Comparison of ENCODE assay signal across 25 mouse cellular contexts in the genomic region with DNA sequence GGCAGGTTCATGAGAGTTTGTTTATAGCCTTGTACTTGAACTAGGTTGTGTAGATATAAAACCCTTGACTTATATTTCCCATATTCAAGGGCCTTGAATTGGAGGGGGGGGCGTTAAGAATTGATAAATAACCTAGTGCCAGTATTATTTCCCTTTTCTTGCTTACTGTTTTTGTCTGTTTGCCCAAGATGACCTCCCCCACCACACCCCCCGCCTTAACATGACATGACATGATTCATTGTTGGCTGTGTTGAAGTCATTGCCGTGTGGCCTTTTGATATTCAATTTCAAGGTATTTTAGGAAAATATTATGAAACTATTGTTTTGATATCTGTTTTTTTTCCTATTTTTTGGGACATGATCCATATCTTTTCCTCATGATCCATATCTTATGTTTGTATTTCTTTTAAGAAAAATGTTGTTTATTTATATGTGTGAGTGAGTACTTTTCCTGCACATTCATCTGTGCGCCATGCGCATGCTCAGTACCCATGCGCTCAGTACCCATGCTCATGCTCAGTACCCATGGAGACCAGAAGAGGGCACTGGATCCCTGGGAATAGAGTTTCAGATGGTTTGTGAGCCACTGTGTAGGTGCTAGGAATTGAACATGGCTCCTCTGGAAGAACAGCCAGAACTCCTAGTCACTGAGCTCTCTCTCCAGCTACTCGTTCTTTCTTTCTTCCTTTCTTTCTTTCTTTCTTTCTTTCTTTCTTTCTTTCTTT. TPM values are rescaled to one million over a fixed set of nuclear protein-coding genes. Genes with fewer than 3 reads are reported as not detected.
DNase-seq lines count a peak whose midpoint lies in the region; ATAC-seq and TF ChIP-seq lines count a peak whose summit lies in the region.
"Had no signal": no experiment of that assay in that cellular context is flagged by ENCODE, and none has a peak within 500 bp of the region (broad histone marks: within the 10 kb centered on the region; RNA-seq: fewer than 3 reads in every experiment).

No protein-coding gene starts in this region.

- H3K27me3 ChIP-seq in intestine, postnatal 0 days (replicated peaks; ENCODE audit: control insufficient read depth, insufficient read depth, low read length) = no peaks in the 10 kb centered on the region
- no peaks in the 10 kb centered on the region for H3K27me3 ChIP-seq in intestine, embryonic 15.5 days (replicated peaks)
- H3K27me3 ChIP-seq in E14TG2a.4 (ENCODE audit: insufficient read depth, low read length) = no peaks in the 10 kb centered on the region
- peaks cover 3% of the 10 kb centered on the region for H3K27me3 ChIP-seq in Patski
- H3K27me3 ChIP-seq: CH12.LX; forebrain, embryonic 15.5 days; hindbrain, embryonic 12.5 days had no signal

- no peak overlapping the region for H3K27ac ChIP-seq in intestine, postnatal 0 days (ENCODE audit: low read depth, low read length)
- H3K27ac ChIP-seq in intestine, embryonic 15.5 days = no peak overlapping the region
- H3K27ac ChIP-seq: forebrain, embryonic 15.5 days; heart, adult 2 months; hindbrain, embryonic 12.5 days; limb, embryonic 10.5 days had no signal

- H3K4me1 ChIP-seq in intestine, postnatal 0 days (replicated peaks; ENCODE audit: control insufficient read depth, insufficient read depth, low read length) = no peaks in the 10 kb centered on the region
- H3K4me1 ChIP-seq in intestine, embryonic 15.5 days (replicated peaks) = no peaks in the 10 kb centered on the region
- H3K4me1 ChIP-seq in E14TG2a.4 (replicated peaks; ENCODE audit: low read depth, low read length) = no peaks in the 10 kb centered on the region
- H3K4me1 ChIP-seq: forebrain, embryonic 15.5 days; limb, embryonic 10.5 days had no signal

- no peaks in the 10 kb centered on the region for H3K9me3 ChIP-seq in intestine, postnatal 0 days (ENCODE audit: control insufficient read depth)
- H3K9me3 ChIP-seq in intestine, embryonic 15.5 days = no peaks in the 10 kb centered on the region
- no peaks in the 10 kb centered on the region for H3K9me3 ChIP-seq in E14TG2a.4 (ENCODE audit: low read length)
- H3K9me3 ChIP-seq: forebrain, embryonic 15.5 days; hindbrain, embryonic 12.5 days; limb, embryonic 10.5 days had no signal

- 90% methylated on average over 7 of the region's 7 CpGs for WGBS in intestine, postnatal 0 days
- 89% methylated on average over 7 of the region's 7 CpGs for WGBS in intestine, embryonic 15.5 days

- DNase-seq in Patski (ENCODE audit: low read depth, low spot score) = no peak
- peak; percentile 43 to 54 for DNase-seq in adrenal gland, postnatal 36 days
- no peak for DNase-seq in frontal cortex, adult 2 months (ENCODE audit: extremely low spot score in 1 of 2, low spot score in 1 of 2)
- DNase-seq in frontal cortex, postnatal 14 days (ENCODE audit: low spot score in 2 of 2) = no peak
- DNase-seq: cerebellum, adult 18-20 months; cerebellum, postnatal 25 days; gastrocnemius, postnatal 36 days; heart, adult 2 months; kidney, adult 18-20 months; kidney, postnatal 4 days; layer of hippocampus, adult 9-11 months; liver; lung, adult 2 months; lung, postnatal 14 days; right cerebral cortex, postnatal 14 days; spleen, adult 18-20 months had no signal

- in situ Hi-C loops in Patski (cut with MboI; ENCODE audit: low pct_unique_long_range_greater_than_20kb) = no loop called here

- no peak overlapping the region for H3K4me3 ChIP-seq in intestine, postnatal 0 days (ENCODE audit: low read depth, low read length)
- no peak overlapping the region for H3K4me3 ChIP-seq in intestine, embryonic 15.5 days (replicated peaks)
- no peak overlapping the region for H3K4me3 ChIP-seq in E14TG2a.4 (replicated peaks; ENCODE audit: low read length)
- H3K4me3 ChIP-seq: forebrain, embryonic 15.5 days; heart, adult 2 months; hindbrain, embryonic 12.5 days; limb, embryonic 10.5 days had no signal

- no peaks in the 10 kb centered on the region for H3K36me3 ChIP-seq in intestine, postnatal 0 days (ENCODE audit: control insufficient read depth, insufficient read depth)
- H3K36me3 ChIP-seq in intestine, embryonic 15.5 days = no peaks in the 10 kb centered on the region
- H3K36me3 ChIP-seq in E14TG2a.4 (ENCODE audit: insufficient read depth, low read length) = no peaks in the 10 kb centered on the region
- H3K36me3 ChIP-seq: forebrain, embryonic 15.5 days; hindbrain, embryonic 12.5 days; limb, embryonic 10.5 days had no signal

- H3K9ac ChIP-seq in intestine, postnatal 0 days (ENCODE audit: low read depth, low read length) = no peak overlapping the region
- no peak overlapping the region for H3K9ac ChIP-seq in intestine, embryonic 15.5 days
- H3K9ac ChIP-seq: forebrain, embryonic 15.5 days; hindbrain, embryonic 12.5 days had no signal

- POLR2A ChIA-PET in Patski (lab: Charles Lee) = no interaction called here

- CTCF ChIA-PET in Patski (lab: Charles Lee) = no interaction called here

- no peak for ATAC-seq in intestine, postnatal 0 days
- no peak for ATAC-seq in intestine, embryonic 15.5 days
- no peak for ATAC-seq in Patski
- ATAC-seq: forebrain, embryonic 15.5 days had no signal

- H3K4me2 ChIP-seq in intestine, postnatal 0 days (replicated peaks; ENCODE audit: low read depth) = no peak overlapping the region
- H3K4me2 ChIP-seq in intestine, embryonic 15.5 days (replicated peaks) = no peak overlapping the region
- H3K4me2 ChIP-seq: forebrain, embryonic 15.5 days; hindbrain, embryonic 12.5 days; midbrain, embryonic 11.5 days had no signal

- TF ChIP-seq CTCF in intestine, postnatal 0 days (IDR thresholded peaks at IDR 0.05; ENCODE audit: low read depth) = peak; percentile 19; the same call in 1 of the 2 replicates
- TF ChIP-seq CTCF in E14TG2a.4 (conservative IDR thresholded peaks at IDR 0.05; ENCODE audit: low read length) = peak; percentile 35
- peak; percentile 8 for TF ChIP-seq CTCF in Patski (IDR thresholded peaks at IDR 0.05)

RNA-seq across cellular contexts. Expression of gene Unc79, which starts 11.6 kb away (rescaled TPM):
- polyA plus RNA-seq in intestine, postnatal 0 days (2015; fragmentation: Nextera tagmentation; extraction: Ambion mirVana) = 0.10 and 0.16 TPM in 2 replicates
- polyA plus RNA-seq in intestine, embryonic 15.5 days (2015; fragmentation: Nextera tagmentation; extraction: Ambion mirVana) = 0.28 and 0.59 TPM in 2 replicates
- not detected for polyA plus RNA-seq in Patski (2021)
- 1 to 10 TPM; 6.2 TPM for total RNA-seq in adrenal gland, postnatal 36 days (2021)
- 37.7 and 41.8 TPM in 2 replicates for polyA plus RNA-seq in frontal cortex, adult 2 months (2012; rRNA removed)
- total RNA-seq: monocyte, adult 5-6 weeks had no signal

Comparison
In these comparisons a context has a peak if more than half of its experiments do, and no peak if none do; other contexts are left out.
1. DNase-seq: peak in adrenal gland, postnatal 36 days (2 of 2); none in Patski (single experiment), frontal cortex, adult 2 months (0 of 2) and frontal cortex, postnatal 14 days (0 of 2).
2. RNA of gene Unc79, which starts 11.6 kb away (polyA plus RNA-seq): 37.7 to 41.8 TPM in frontal cortex, adult 2 months; 0.28 to 0.59 TPM in intestine, embryonic 15.5 days, 0.10 to 0.16 TPM in intestine, postnatal 0 days and not detected in Patski (single experiment); every median in the first group is over 10 times any median in the second.
3. Peak in every context shown above with its lines, with median percentiles within 50 percentile points of each other: CTCF ChIP-seq.